Mouse (Mus musculus) limb, embryonic 13.5 days (tissue): Measurements from ENCODE around the gene Gm10282. TPM values are rescaled to one million over a fixed set of nuclear protein-coding genes. Genes with fewer than 3 reads are reported as not detected.

ENCODE experiments used
- ATAC-seq: fragments of 200-750 bp; cut with Nextera tagmentation; 2 replicates; pipeline ENCODE4 v1.8.0; 2017; ENCODE audit warnings: low read depth, moderate number of reproducible peaks, moderate TSS enrichment; ENCODE audit not compliant: low FRiP score
- H3K27ac ChIP-seq: fragments of 300-500 bp; sonication (generic); 2 replicates; pipeline ENCODE4 v1.5.1; 2015; ENCODE audit warnings: inconsistent platforms, mild to moderate bottlenecking, moderate library complexity
- H3K27me3 ChIP-seq: fragments of 300-500 bp; sonication (generic); 2 replicates; pipeline ENCODE4 v1.6.1; 2015; ENCODE audit warnings: mild to moderate bottlenecking, inconsistent platforms
- H3K36me3 ChIP-seq: fragments of 300-500 bp; sonication (generic); 2 replicates; pipeline ENCODE4 v1.6.1; 2015; ENCODE audit warnings: inconsistent platforms, mild to moderate bottlenecking, moderate library complexity
- H3K4me1 ChIP-seq: fragments of 300-500 bp; sonication (generic); 2 replicates; pipeline ENCODE4 v1.6.1; 2015; ENCODE audit warnings: inconsistent platforms
- H3K4me2 ChIP-seq: fragments of 300-500 bp; sonication (generic); replicated peaks from 2 replicates; pipeline ENCODE4 v1.6.1; 2015; ENCODE audit warnings: inconsistent platforms, mild to moderate bottlenecking, moderate library complexity
- H3K4me3 ChIP-seq: fragments of 300-500 bp; sonication (generic); 2 replicates; pipeline ENCODE4 v1.5.1; 2015; ENCODE audit warnings: moderate library complexity, mild to moderate bottlenecking, inconsistent platforms
- H3K9ac ChIP-seq: fragments of 300-500 bp; sonication (generic); 2 replicates; pipeline ENCODE4 v1.6.1; 2015; ENCODE audit warnings: mild to moderate bottlenecking, inconsistent platforms
- H3K9me3 ChIP-seq: fragments of 300-500 bp; sonication (generic); 2 replicates; pipeline ENCODE4 v1.6.1; 2016; ENCODE audit warnings: inconsistent platforms
- WGBS: fragments of 180-500 bp; shearing (Covaris S2); methylation state at CpG from one replicate; pipeline ENCODE4 v1.1.7; 2015; 5-methylcytosine and 5-hydroxymethylcytosine counted together
- polyA plus RNA-seq: library from polyadenylated mRNA; unstranded; fragments of >200 nt; fragmentation: Nextera tagmentation; extraction: Ambion mirVana; gene quantifications from 2 replicates; pipeline ENCODE4 v1.2.1, GENCODE M21; 2015

Gene Gm10282
- polyA plus RNA-seq, 1 experiment from 2014 or later: 31.7 TPM

GRCm38 (mm10) chr8:72266671-72267070, 38.4 kb downstream of the Gm10282 start:
- no peaks in the 10 kb centered on the region for H3K9me3 ChIP-seq
- H3K9ac ChIP-seq: no peak overlapping the region
- no peak overlapping the region for H3K27ac ChIP-seq
- H3K4me1 ChIP-seq: no peaks in the 10 kb centered on the region
- no peaks in the 10 kb centered on the region for H3K27me3 ChIP-seq
- no peak overlapping the region for H3K4me3 ChIP-seq
- no peak for ATAC-seq
- H3K4me2 ChIP-seq: no peak overlapping the region
- H3K36me3 ChIP-seq: no peaks in the 10 kb centered on the region

- peaks cover 5% of the 10 kb centered on the region; the same call in 1 of the 2 replicates for H3K4me1 ChIP-seq
- H3K4me2 ChIP-seq: no peak overlapping the region
- no peak overlapping the region for H3K27ac ChIP-seq
- no peak for ATAC-seq
- 44% methylated on average over 6 of the region's 7 CpGs for WGBS
- H3K27me3 ChIP-seq: no peaks in the 10 kb centered on the region
- no peak overlapping the region for H3K4me3 ChIP-seq
- no peaks in the 10 kb centered on the region for H3K9me3 ChIP-seq
- H3K36me3 ChIP-seq: no peaks in the 10 kb centered on the region
- no peak overlapping the region for H3K9ac ChIP-seq
Observed at GRCm38 (mm10) chr8:72265342-72265741, 39.7 kb downstream of the Gm10282 start.

GRCm38 (mm10) chr8:72263451-72263850, 41.6 kb downstream of the Gm10282 start:
- Histone ChIP-seq H3K27me3 (no peaks in the 10 kb centered on the region), H3K9me3 (no peaks in the 10 kb centered on the region), H3K27ac (no peak overlapping the region), H3K4me1 (peaks cover 5% of the 10 kb centered on the region; the same call in 1 of the 2 replicates), H3K4me3 (no peak overlapping the region), H3K4me2 (no peak overlapping the region), H3K36me3 (no peaks in the 10 kb centered on the region), H3K9ac (no peak overlapping the region)
- ATAC-seq: no peak
- 75% methylated on average over 7 of the region's 7 CpGs for WGBS

GRCm38 (mm10) chr8:72262756-72263155, 42.3 kb downstream of the Gm10282 start:
- no peaks in the 10 kb centered on the region for H3K9me3 ChIP-seq
- 83% methylated on average over 2 of the region's 2 CpGs for WGBS
- H3K36me3 ChIP-seq: no peaks in the 10 kb centered on the region

GRCm38 (mm10) chr8:72261872-72262271, 43.2 kb downstream of the Gm10282 start:
- Histone ChIP-seq H3K4me2 (no peak overlapping the region), H3K27me3 (no peaks in the 10 kb centered on the region), H3K4me1 (peaks cover 5% of the 10 kb centered on the region; the same call in 1 of the 2 replicates), H3K9ac (no peak overlapping the region), H3K27ac (no peak overlapping the region), H3K36me3 (peaks cover 2% of the 10 kb centered on the region), H3K4me3 (no peak overlapping the region), H3K9me3 (no peaks in the 10 kb centered on the region)
- WGBS: 54% methylated on average over 5 of the region's 5 CpGs
- ATAC-seq: no peak

More at GRCm38 (mm10) chr8:72262756-72263155, 42.3 kb downstream of the Gm10282 start:
- Histone ChIP-seq H3K4me2 (no peak overlapping the region), H3K27me3 (no peaks in the 10 kb centered on the region), H3K4me3 (no peak overlapping the region), H3K27ac (no peak overlapping the region), H3K9ac (no peak overlapping the region), H3K4me1 (peaks cover 5% of the 10 kb centered on the region; the same call in 1 of the 2 replicates)
- no peak for ATAC-seq

GRCm38 (mm10) chr8:72261431-72261830, 43.6 kb downstream of the Gm10282 start:
- Histone ChIP-seq H3K4me2 (no peak overlapping the region), H3K4me3 (no peak overlapping the region), H3K4me1 (peaks cover 5% of the 10 kb centered on the region; the same call in 1 of the 2 replicates), H3K27me3 (no peaks in the 10 kb centered on the region), H3K9ac (no peak overlapping the region), H3K36me3 (peaks cover 4% of the 10 kb centered on the region), H3K27ac (no peak overlapping the region), H3K9me3 (no peaks in the 10 kb centered on the region)
- no peak for ATAC-seq

GRCm38 (mm10) chr8:72261019-72261418, 44.0 kb downstream of the Gm10282 start:
- H3K4me3 ChIP-seq: no peak overlapping the region
- peaks cover 5% of the 10 kb centered on the region; the same call in 1 of the 2 replicates for H3K4me1 ChIP-seq
- 34% methylated on average over 2 of the region's 2 CpGs for WGBS
- no peak overlapping the region for H3K4me2 ChIP-seq
- H3K27me3 ChIP-seq: no peaks in the 10 kb centered on the region
- no peak for ATAC-seq
- peaks cover 4% of the 10 kb centered on the region for H3K36me3 ChIP-seq
- no peak overlapping the region for H3K9ac ChIP-seq
- no peaks in the 10 kb centered on the region for H3K9me3 ChIP-seq
- no peak overlapping the region for H3K27ac ChIP-seq

- WGBS: 43% methylated on average over 4 of the region's 4 CpGs
- ATAC-seq: no peak
Observed at GRCm38 (mm10) chr8:72260585-72260984, 44.5 kb downstream of the Gm10282 start.

GRCm38 (mm10) chr8:72259862-72260261, 45.2 kb downstream of the Gm10282 start:
- no peaks in the 10 kb centered on the region for H3K9me3 ChIP-seq
- no peak overlapping the region for H3K27ac ChIP-seq
- peaks cover 15% of the 10 kb centered on the region for H3K36me3 ChIP-seq
- H3K9ac ChIP-seq: no peak overlapping the region
- H3K4me2 ChIP-seq: no peak overlapping the region
- H3K4me1 ChIP-seq: peaks cover 5% of the 10 kb centered on the region; the same call in 1 of the 2 replicates
- no peaks in the 10 kb centered on the region for H3K27me3 ChIP-seq
- no peak overlapping the region for H3K4me3 ChIP-seq
- no peak for ATAC-seq
- 83% methylated on average over 2 of the region's 2 CpGs for WGBS

More at GRCm38 (mm10) chr8:72260585-72260984, 44.5 kb downstream of the Gm10282 start:
- Histone ChIP-seq H3K4me1 (peaks cover 5% of the 10 kb centered on the region; the same call in 1 of the 2 replicates), H3K9ac (no peak overlapping the region), H3K27me3 (no peaks in the 10 kb centered on the region), H3K4me3 (no peak overlapping the region), H3K9me3 (no peaks in the 10 kb centered on the region), H3K27ac (no peak overlapping the region), H3K36me3 (peaks cover 8% of the 10 kb centered on the region), H3K4me2 (no peak overlapping the region)

GRCm38 (mm10) chr8:72257902-72258238, 47.2 kb downstream of the Gm10282 start:
- no peaks in the 10 kb centered on the region for H3K9me3 ChIP-seq
- no peak overlapping the region for H3K9ac ChIP-seq
- H3K27me3 ChIP-seq: no peaks in the 10 kb centered on the region
- H3K4me1 ChIP-seq: peaks cover 5% of the 10 kb centered on the region; the same call in 1 of the 2 replicates
- H3K27ac ChIP-seq: no peak overlapping the region
- no peak overlapping the region for H3K4me2 ChIP-seq
- WGBS: 83% methylated on average over 1 of the region's 1 CpGs
- H3K4me3 ChIP-seq: no peak overlapping the region
- ATAC-seq: no peak
- H3K36me3 ChIP-seq: peaks cover 33% of the 10 kb centered on the region

- Histone ChIP-seq H3K36me3 (peaks cover 39% of the 10 kb centered on the region), H3K9me3 (no peaks in the 10 kb centered on the region), H3K27ac (no peak overlapping the region), H3K27me3 (no peaks in the 10 kb centered on the region), H3K4me2 (no peak overlapping the region), H3K4me1 (peaks cover 5% of the 10 kb centered on the region; the same call in 1 of the 2 replicates), H3K9ac (no peak overlapping the region), H3K4me3 (no peak overlapping the region)
- 52% methylated on average over 7 of the region's 7 CpGs for WGBS
- ATAC-seq: no peak; the same call in 1 of the 2 replicates
Observed at GRCm38 (mm10) chr8:72257171-72257901, 47.7 kb downstream of the Gm10282 start.
